Mouse (Mus musculus) urinary bladder, adult 18-20 months (tissue): Measurements from ENCODE around the gene Camta1.

ENCODE experiments used
- DNase-seq, 2 experiments: peaks; one replicate each; pipeline ENCODE4 v3.0.0; 2022; ENCODE audit warnings: low spot score in 2 of 2, mixed read lengths in 2 of 2

Camta1 gene

DNA sequence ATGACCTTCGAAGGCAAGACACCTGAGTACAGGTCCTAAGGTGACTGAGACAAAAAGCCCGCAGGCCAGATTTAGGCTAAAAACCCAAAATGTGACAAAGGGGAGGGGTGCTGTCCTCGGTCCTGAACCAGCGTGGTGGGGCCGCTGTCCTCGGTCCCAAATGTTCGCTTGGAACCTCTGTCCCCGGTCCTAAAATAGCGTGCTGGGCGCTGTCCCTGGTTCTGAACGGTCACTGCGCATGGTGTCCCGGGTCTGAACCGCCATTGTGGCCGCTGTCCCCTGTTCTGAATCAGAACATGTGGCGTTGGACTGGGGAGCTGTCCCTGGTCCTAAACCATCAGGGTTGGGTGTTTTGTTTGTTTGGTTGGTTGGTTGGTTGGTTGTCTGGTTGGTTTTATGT is 257.2 kb downstream of the Camta1 start:
- peak; percentile 42 to 57 for DNase-seq

DNA sequence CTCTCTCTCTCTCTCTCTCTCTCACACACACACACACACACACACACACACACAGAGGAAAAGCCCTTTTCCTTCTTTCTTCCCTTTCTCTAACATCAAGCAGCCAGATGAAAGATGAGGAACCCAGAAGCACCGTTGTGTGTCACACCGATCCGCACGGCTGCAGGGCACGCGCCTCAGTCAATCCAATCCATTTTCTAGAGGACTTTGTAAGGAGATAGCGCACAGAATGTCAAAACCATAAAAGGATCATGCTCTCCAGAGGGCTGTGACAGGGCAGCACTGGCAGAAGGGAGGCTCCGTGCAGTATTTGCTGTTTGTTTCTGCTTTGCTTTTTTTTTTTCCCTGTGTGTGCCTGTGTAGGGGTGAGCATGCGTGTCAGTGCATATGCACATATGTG is 258.1 kb downstream of the Camta1 start:
- DNase-seq, result no peak

DNA sequence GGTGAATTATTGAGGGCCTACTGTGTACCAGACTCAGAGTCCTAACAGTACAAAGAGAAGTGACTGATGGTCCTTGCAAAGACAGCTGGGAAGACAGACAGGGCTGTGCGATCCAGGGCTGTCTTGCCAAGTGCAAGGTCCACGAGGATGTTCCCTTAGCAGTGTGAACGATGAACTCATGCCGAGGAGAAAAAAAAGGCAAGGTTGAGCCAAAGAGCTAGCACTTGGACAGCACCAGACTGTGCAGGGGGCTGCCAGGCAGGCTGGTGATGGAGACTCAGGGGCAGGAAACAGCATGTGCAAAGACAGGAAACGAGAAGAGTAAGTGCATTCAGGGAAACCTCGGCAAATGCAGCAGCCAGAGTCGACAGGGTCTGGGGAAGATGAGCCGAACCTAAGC is 266.6 kb downstream of the Camta1 start:
- no peak for DNase-seq

DNA sequence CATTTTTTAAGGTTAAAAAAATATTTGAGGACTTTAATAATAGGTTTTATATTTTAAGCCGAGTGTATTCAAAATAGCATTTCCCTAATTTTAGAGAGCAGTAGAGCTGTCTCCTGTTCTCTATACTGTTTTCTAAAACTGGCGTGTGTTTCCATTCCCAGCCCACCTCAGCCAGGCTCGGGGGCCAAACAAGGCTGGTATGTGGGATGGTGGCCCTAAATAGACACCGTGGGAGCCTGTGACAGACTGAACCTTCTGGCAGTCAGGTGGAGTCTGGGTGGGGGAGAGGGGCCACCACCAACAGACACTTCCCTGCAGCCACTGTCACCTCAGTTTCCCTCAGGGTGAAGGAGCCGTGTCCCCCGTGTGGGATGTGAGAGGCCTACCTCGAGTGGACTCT is 268.6 kb downstream of the Camta1 start:
- DNase-seq, result no peak

DNA sequence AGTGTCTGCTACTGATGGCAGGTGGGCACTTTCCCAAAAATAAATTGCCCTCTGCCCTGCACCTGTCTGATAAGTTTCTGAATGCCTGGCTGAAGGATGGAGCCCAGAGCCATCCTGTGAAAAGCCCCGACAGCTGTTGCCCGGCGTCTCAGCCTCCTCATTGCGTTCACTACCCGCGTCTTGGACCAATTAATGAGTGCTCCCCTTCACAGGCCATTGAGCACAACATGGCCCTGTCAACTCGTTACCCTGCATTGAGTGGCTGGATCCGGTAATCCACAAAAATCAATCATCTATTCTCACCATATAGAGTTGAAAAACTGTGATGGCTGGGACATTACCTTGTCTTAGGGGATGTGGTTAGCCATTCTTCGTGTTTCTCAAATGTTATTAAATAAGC is 275.6 kb downstream of the Camta1 start:
- DNase-seq, result no peak

DNA sequence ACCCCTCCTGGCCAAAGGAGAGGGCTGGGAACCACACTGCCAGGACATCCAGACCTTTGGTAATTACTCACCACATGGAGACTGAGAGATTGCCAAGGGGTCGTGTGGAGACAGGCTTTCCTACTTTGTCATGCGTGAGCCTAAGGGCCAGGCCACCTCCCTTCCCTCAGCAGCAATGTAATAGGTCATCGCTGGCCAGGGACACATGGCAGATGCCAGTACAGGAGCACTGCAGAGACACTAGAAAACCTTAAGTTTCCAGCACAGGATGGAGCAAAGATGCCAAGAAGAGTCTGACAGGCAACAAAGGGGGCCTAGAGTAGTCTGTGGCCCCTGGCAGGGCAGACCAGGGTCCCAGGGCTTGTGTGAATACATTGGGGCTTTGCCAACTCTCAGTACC is 283.7 kb downstream of the Camta1 start:
- DNase-seq, result no peak

DNA sequence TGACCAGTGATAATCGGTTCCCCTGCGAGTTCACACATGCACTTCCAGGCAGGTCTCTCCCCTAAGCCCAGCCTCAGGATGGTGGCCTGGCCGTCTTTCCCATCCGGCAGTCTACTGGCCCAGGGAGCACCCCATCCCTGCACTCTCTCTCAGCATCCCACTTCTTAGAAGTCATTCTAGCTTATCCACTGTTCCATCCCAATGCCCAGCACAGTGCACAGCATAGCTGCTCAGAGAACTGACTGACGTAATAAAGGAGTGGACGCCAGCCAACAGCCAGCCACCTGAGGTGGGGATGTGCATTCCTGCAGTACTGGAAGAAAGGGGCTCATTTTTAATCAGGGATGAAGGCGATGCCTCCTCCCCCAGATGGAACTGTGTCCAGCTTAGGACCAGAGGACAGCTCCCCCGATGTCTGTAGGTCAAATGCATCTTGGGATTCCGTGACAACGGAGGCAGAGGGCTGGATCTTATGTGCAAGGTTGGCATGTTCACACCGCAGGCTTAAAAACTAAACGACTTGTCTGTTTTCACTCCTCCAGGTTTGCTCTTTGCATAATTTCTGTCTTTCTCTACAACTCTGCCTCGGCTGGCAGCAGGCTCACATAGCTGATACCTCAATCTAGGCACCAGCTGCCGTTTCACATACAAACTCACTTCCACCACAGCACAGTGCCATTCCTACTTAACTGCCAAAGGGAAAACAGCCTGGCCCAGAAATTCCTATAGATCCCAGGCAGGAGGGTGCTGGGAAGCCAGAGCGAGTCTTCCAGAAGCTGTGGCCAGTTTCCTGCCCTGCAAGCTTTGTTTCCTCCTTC is 285.2 kb downstream of the Camta1 start:
- DNase-seq, result no peak

DNA sequence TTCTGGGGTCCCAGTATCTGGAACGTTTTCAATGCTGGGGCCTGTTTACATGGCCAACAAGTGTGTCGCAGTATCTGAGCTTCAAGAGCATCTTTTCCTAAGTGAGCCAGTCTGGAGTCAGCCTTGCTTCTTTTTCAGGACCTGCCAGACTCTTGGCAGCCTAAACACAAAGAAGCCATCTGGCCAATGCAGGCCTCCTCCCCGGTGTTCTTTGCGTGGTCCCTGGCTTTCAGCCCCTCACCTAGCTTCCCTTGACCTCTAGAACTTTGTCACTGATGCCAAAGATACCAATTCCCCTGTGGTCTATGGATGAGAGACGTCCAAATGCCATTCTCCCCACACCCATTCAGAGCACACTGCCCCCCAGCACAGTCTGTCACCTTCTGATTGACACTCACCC is 289.0 kb downstream of the Camta1 start:
- no peak for DNase-seq

DNA sequence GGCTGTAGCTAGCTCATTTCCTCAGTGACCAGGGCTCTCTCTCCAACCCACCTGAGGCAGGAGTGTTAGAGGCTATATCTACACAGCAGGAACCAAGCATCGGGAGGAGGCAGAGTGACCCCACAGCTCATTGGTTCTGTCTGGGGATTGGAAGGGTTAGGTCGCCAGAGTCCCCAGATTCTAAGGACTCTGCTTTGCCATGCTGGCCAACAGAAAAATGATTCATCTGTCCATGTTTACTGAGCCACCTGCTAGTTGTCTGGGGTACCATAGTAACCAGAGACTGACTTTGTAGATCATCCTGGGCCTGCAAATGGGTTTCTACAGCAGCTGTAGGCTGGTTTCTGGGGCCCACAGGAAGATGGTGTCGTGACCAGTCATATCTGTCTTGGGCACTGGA is 292.1 kb downstream of the Camta1 start:
- no peak for DNase-seq

DNA sequence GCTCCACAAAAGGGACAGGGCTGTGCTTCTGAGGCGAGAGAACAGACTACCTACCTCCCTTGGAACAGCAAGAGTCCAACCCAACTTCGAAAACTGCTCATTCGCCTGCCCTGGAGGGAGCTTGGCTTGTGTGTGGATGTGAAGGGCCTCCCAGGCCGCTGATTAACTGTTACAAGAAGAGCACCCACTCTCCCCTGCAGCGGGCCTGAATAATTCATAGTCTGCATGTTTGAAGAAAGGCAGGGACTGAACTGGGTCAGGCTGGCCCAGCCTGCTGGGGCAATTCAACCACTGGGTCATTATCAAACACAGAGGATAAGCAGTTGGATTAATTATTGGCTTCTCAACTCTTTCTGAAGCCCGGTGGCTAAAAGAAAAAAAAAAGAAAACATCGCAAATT is 292.8 kb downstream of the Camta1 start:
- no peak for DNase-seq

DNA sequence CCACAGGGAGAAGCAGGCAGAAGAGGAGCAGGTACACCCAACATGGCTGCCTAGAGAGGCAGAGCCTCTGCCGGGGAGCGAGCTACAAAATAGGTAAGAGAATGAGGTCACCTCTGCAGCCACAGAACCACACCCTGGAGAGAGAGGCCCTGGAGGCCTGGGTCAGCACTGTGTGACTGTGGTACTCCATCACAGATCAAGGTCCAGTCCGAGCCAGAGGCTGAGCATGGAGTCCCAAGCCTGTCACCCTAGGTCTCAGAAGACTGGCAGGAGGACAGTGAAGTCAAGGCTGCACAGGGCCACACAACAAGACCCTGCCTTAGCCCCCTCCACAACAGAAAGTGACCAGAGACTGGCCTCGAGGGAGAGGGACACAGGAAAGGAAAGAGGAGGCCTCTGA is 294.6 kb downstream of the Camta1 start:
- DNase-seq, result no peak

DNA sequence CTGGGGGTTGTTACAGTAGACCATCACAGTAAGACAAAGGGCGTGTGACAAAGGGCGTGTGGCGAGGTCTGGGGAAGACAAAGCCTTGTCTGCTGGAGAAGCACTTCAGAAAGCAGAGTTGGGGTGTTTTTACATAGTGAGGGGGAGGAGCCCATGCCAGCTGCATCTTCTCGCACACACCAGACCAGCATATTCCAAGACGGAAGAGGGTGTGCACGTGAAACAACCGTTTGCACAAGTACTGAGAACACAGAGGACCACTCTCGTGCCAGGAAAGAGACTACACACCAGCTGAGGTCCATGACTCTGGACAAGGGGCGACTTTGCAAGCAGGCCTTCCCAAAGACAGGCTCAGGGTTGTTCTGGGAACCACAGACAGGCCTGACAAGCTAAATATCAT is 306.2 kb downstream of the Camta1 start:
- no peak for DNase-seq

DNA sequence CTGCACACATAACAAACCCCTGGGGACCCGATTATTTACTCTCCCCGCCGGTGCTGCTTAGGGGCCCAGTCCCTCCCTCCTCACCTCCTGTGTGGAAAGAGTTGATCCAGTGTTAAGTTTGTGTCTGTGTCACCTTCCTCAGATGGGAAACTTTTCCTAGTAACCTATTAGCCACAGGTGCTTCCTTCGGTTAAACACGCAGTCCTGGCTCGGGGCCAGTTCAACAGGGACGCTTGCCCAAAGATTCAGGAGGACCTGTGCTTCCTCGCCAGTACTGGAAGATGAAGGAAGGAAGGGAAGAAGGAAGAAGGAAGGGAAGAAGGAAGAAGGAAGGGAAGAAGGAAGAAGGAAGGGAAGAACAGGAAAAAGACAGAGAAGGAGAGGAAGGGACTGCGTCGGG is 312.2 kb downstream of the Camta1 start:
- DNase-seq, result no peak

DNA sequence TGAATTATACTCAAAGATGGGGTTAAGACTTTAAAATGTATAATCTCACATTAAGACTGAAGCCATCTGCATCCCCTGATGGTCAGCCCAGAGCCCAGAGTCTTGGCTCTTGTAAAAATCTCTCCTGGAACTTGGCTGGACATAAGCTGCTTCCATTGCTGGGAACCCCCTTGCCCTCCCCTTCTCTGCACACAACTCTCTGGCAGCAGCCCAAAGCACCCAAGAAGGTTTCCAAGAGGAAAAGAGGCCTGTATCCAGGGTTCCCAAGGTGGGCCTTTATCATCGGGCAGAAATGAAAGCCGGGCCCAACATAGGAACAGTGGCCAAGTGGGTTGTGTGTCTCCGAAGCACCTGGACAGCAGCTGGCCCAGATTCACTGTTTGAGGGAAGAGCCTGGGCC is 316.2 kb downstream of the Camta1 start:
- no peak for DNase-seq

DNA sequence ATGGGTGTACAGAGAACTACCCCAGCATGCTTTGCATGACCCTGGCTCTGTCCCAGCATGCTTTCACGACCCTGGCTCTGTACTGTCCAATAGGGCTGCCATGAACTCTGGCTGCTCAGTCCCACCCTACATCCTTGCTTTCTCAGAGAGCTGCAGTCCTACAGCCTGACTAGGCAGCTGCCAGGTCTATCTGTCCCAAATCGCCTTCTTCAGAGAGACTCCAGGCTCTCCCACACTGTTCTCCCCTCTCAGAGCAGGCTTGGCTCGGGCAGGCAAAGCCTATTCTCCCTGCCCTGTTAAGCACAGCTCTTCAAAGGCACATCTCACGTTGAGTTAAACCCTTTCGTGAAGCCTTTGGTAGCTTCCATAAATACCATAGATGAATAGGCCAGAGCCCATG is 317.5 kb downstream of the Camta1 start:
- DNase-seq, result no peak

DNA sequence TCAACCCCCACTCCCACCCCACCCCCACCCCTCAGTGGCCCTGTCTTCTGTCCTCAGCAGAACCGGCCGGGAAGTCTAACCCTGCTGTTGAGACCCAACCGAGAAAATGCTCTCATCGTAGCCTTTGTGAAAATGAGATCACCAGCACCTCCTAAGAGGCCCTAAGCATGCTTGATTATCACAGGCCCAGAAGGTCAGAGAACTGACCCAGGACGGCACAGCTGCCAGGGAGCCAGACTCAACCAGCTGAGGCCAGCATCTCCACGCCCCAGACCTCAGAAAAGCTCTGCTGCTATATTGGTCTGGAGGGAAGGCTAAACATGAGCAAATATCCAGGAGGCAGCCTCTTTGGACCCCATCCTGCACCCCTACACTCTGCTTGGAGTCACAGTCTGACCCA is 321.1 kb downstream of the Camta1 start:
- no peak for DNase-seq

DNA sequence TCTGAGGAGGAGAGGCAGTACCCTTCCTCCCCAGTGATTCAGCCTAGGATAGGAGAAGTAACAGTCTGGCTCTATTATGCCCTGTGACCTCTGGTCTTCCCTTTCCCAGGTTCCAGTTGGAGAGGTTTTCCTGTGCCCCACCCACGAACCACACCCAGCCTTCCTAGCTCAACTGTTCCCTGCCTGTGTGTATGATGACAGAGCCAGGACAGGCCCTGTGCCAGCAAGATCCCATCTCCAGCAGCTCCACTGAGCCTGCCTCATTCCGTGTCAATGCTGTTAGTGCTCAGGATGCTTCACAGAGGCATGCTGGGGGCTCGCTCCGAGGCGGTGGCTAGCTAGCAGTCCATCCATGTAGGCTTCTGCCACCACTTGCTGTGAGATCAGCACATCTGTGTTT is 321.8 kb downstream of the Camta1 start:
- DNase-seq, result peak in 1 of 2 experiments; percentile 8

DNA sequence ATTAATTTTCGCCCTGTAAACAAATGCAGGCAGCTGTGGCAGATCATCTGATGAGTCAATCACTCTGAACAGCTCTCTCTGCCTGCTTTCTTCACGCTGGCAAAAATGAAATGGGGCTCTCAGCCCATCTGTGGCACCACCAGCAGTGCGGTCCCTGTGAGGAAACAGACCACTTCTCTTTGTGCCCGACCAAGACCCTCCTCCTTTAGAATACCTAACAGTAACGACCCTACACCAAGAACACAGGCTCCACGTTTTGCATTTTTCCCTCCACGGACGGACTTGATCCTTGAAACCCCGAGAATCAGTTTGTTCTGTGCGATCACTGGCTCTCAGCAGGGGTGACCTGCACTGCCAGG is 322.5 kb downstream of the Camta1 start:
- no peak for DNase-seq

DNA sequence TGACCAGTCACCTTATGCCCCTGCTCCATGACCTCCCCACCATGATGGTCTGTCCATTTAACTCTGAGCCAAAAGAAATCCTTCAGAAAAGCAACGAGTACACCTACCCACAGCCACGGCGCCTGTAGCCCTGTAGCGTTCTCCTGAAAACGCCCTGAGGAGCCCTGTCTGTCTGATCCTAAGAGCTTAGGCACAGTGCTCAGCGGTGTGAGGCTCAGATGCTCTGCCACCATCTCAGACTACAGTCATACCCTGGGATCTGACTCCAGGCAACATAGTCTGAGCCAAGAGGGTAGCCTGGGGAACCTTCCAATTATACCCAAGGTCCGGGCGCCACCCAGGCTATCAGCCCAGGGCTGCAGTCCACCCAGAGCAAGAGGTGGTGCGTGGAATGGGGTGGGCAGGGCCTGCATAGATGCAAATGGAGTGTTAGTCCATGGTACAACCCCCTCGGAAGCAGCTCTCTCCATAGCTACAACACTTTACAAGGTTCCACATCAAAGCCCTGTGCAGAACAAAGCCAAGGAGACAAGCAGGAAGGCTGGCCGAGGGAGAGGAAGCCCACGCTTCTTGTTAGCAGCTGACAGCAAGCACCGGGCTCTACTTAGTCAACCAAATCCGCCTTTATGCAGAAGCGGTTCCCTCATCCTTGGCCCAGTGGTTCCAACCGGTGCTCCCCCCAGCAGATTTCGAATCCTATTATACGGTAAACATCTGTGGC is 323.1 kb downstream of the Camta1 start:
- DNase-seq, result no peak

DNA sequence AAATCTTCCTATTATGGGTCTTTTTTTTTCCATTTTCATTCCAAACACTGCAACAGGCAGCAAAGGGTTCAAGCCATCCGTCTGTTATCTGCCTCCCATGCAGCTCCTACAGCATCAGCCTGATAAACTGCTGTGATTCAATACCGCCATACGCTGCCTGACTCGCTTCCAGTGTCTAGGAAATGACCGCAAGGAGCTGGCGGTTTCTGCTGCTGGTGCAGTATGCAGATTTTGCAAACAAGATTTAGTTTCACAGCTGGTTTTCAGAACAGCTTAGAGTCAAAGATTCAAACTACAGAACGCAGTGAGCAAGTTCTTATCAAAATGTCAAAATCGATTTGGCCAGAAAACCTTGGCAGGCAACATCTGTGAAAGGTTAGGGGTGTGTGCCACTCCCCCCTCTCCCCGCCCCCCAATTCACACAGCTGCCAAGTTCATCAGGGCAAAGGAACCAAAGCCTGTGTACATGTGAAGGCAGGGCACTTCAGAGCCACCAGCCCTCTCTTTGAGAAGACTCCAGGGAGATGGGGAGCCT is 325.7 kb downstream of the Camta1 start:
- DNase-seq, result no peak

DNA sequence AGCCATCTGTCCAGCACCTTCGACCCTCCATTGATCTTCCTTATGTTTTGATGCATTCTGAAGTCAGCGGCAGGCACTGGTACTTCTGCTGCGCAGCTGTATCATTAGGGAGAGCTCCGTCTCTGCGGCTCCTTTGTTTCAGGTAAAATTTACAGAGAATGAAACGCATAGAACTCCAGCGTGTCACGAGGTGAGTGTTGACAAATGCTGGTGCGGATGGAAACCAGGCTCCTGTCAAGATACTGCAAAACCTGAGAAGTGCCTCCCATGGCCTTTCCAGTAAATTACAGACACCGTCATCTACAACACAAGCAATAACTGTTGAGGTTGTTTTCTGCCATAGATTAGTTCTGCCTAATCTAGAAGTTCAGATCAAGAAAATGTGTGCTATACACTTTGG is 328.2 kb downstream of the Camta1 start:
- no peak for DNase-seq

DNA sequence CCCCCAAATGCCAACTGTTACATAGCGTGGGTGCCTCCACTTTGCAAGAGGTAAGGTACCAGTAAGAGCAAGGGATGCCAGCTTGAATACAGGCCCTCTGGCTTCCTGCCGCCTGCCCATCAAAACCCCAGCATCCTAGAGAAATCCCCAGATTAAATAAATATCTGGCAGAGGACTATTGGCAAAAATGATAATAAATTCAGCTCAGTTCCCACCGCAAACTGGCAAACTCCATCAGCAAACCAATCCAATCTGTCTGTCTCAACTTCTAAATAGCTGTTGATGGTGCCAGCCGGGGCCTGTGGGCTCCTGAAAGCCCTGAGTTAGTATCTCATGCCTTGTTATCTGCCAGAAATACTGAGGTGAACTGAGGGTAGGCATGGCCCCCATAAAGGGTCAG is 333.2 kb downstream of the Camta1 start:
- no peak for DNase-seq

DNA sequence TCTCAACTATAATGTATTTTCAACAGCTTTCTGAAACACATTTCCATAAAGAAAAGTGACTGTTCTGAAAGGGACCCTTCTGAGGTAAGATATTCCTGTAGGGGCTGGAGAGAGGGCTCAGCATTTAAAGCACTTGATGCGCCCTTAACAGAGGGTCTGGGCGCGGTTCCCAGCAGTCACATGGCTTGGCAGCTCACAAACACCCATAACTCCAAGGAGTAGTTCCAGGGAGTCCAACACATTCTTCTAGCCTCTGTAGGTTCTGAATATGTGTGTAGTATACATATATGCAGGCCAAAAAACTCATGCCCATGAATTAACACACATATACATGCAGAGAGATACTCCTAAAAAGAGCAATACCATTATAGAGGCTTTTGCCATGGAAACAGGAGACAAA is 333.9 kb downstream of the Camta1 start:
- no peak for DNase-seq
